Mouse (Mus musculus) limb, embryonic 15.5 days (tissue): Measurements from ENCODE around the gene Stt3b. TPM values are rescaled to one million over a fixed set of nuclear protein-coding genes. Genes with fewer than 3 reads are reported as not detected.
"Not testable (repeated sequence)": the region's sequence is repeated elsewhere in the genome, so short reads cannot be mapped to it uniquely, and the experiment has no call there.

ENCODE experiments used
- ATAC-seq: fragments of 200-750 bp; cut with Nextera tagmentation; 2 replicates; pipeline ENCODE4 v1.8.0; 2017; ENCODE audit warnings: low read depth, moderate TSS enrichment; ENCODE audit not compliant: insufficient number of reproducible peaks, low FRiP score, low TSS enrichment
- H3K27ac ChIP-seq: fragments of 300-500 bp; sonication (generic); 2 replicates; pipeline ENCODE4 v1.5.1; 2015; ENCODE audit warnings: moderate library complexity, mild to moderate bottlenecking, inconsistent platforms
- H3K27me3 ChIP-seq: fragments of 300-500 bp; sonication (generic); 2 replicates; pipeline ENCODE4 v1.6.1; 2015; ENCODE audit warnings: inconsistent platforms
- H3K36me3 ChIP-seq: fragments of 300-500 bp; sonication (generic); 2 replicates; pipeline ENCODE4 v1.6.1; 2015; ENCODE audit warnings: inconsistent platforms
- H3K4me1 ChIP-seq: fragments of 300-500 bp; sonication (generic); 2 replicates; pipeline ENCODE4 v1.6.1; 2015; ENCODE audit warnings: inconsistent platforms
- H3K4me2 ChIP-seq: fragments of 300-500 bp; sonication (generic); 2 replicates; pipeline ENCODE4 v1.6.1; 2015; ENCODE audit warnings: mild to moderate bottlenecking, inconsistent platforms
- H3K4me3 ChIP-seq: fragments of 300-500 bp; sonication (generic); 2 replicates; pipeline ENCODE4 v1.5.1; 2015; ENCODE audit warnings: mild to moderate bottlenecking, inconsistent platforms
- H3K9ac ChIP-seq: fragments of 300-500 bp; sonication (generic); 2 replicates; pipeline ENCODE4 v1.6.1; 2015; ENCODE audit warnings: inconsistent platforms
- H3K9me3 ChIP-seq: fragments of 300-500 bp; sonication (generic); 2 replicates; pipeline ENCODE4 v1.6.1; 2016; ENCODE audit warnings: inconsistent platforms
- WGBS: fragments of 180-500 bp; shearing (Covaris S2); methylation state at CpG from one replicate; pipeline ENCODE4 v1.1.7; 2015; 5-methylcytosine and 5-hydroxymethylcytosine counted together
- polyA plus RNA-seq: library from polyadenylated mRNA; unstranded; fragments of >200 nt; fragmentation: Nextera tagmentation; extraction: Ambion mirVana; gene quantifications from 2 replicates; pipeline ENCODE4 v1.2.1, GENCODE M21; 2015

Stt3b gene
- polyA plus RNA-seq, 1 experiment from 2014 or later = 98.8 TPM

- ATAC-seq = no peak
- 77% methylated on average over 6 of the region's 6 CpGs for WGBS
- no peak overlapping the region for H3K4me2 ChIP-seq
- H3K27me3 ChIP-seq = no peaks in the 10 kb centered on the region
- no peak overlapping the region for H3K27ac ChIP-seq
- no peak overlapping the region for H3K4me3 ChIP-seq
- H3K9ac ChIP-seq = no peak overlapping the region
- H3K36me3 ChIP-seq = no peaks in the 10 kb centered on the region
- H3K4me1 ChIP-seq = peaks cover 23% of the 10 kb centered on the region; the same call in 1 of the 2 replicates
- no peaks in the 10 kb centered on the region for H3K9me3 ChIP-seq
Observed at GRCm38 (mm10) chr9:115287774-115288434, 22.3 kb downstream of the Stt3b start.

- Histone ChIP-seq H3K4me3 (no peak overlapping the region), H3K9me3 (no peaks in the 10 kb centered on the region), H3K9ac (no peak overlapping the region), H3K27ac (no peak overlapping the region), H3K4me2 (no peak overlapping the region), H3K27me3 (no peaks in the 10 kb centered on the region), H3K36me3 (peaks cover 2% of the 10 kb centered on the region; the same call in 1 of the 2 replicates), H3K4me1 (0 out of 2 replicates have a peak, but pooled peaks cover 9% of the 10 kb centered on the region)
- no peak for ATAC-seq
- WGBS = 50% methylated on average over 4 of the region's 4 CpGs
Observed at GRCm38 (mm10) chr9:115284385-115284784, 25.8 kb downstream of the Stt3b start.

- H3K4me3 ChIP-seq = no peak overlapping the region
- no peak overlapping the region for H3K4me2 ChIP-seq
- no peaks in the 10 kb centered on the region for H3K27me3 ChIP-seq
- 0 out of 2 replicates have a peak, but pooled peaks cover 9% of the 10 kb centered on the region for H3K4me1 ChIP-seq
- H3K27ac ChIP-seq = no peak overlapping the region
- H3K9ac ChIP-seq = no peak overlapping the region
- WGBS = 93% methylated on average over 4 of the region's 4 CpGs
- ATAC-seq = no peak
- H3K9me3 ChIP-seq = no peaks in the 10 kb centered on the region
- H3K36me3 ChIP-seq = peaks cover 8% of the 10 kb centered on the region; the same call in 1 of the 2 replicates
Observed at GRCm38 (mm10) chr9:115283403-115283802, 26.8 kb downstream of the Stt3b start.

GRCm38 (mm10) chr9:115278641-115279040, 31.6 kb downstream of the Stt3b start:
- 79% methylated on average over 1 of the region's 1 CpGs for WGBS
- Histone ChIP-seq H3K9me3 (no peaks in the 10 kb centered on the region), H3K4me3 (no peak overlapping the region), H3K27ac (no peak overlapping the region), H3K9ac (no peak overlapping the region), H3K36me3 (peaks cover 33% of the 10 kb centered on the region), H3K27me3 (no peaks in the 10 kb centered on the region), H3K4me1 (no peaks in the 10 kb centered on the region), H3K4me2 (no peak overlapping the region)
- no peak for ATAC-seq

- no peaks in the 10 kb centered on the region for H3K4me1 ChIP-seq
- no peaks in the 10 kb centered on the region for H3K27me3 ChIP-seq
- no peak overlapping the region for H3K4me3 ChIP-seq
- no peak for ATAC-seq
- H3K9ac ChIP-seq = no peak overlapping the region
- 79% methylated on average over 6 of the region's 6 CpGs for WGBS
- no peaks in the 10 kb centered on the region for H3K9me3 ChIP-seq
- H3K36me3 ChIP-seq = peaks cover 39% of the 10 kb centered on the region
- no peak overlapping the region for H3K27ac ChIP-seq
- H3K4me2 ChIP-seq = no peak overlapping the region
Observed at GRCm38 (mm10) chr9:115274806-115275205, 35.4 kb downstream of the Stt3b start.

- Histone ChIP-seq H3K27me3 (no peaks in the 10 kb centered on the region), H3K4me2 (no peak overlapping the region), H3K9ac (no peak overlapping the region), H3K36me3 (peaks cover 31% of the 10 kb centered on the region), H3K27ac (no peak overlapping the region), H3K4me3 (no peak overlapping the region), H3K9me3 (no peaks in the 10 kb centered on the region), H3K4me1 (no peaks in the 10 kb centered on the region)
- WGBS = 89% methylated on average over 7 of the region's 7 CpGs
- ATAC-seq = no peak
Observed at GRCm38 (mm10) chr9:115273095-115273649, 37.0 kb downstream of the Stt3b start.

GRCm38 (mm10) chr9:115272451-115272850, 37.8 kb downstream of the Stt3b start:
- not testable (repeated sequence) for H3K27me3 ChIP-seq, H3K27ac ChIP-seq, H3K4me3 ChIP-seq, H3K9ac ChIP-seq, H3K4me1 ChIP-seq, H3K9me3 ChIP-seq, H3K4me2 ChIP-seq, ATAC-seq
- whole genome bisulfite sequencing = 94% methylated on average over 5 of the region's 5 CpGs
- H3K36me3 ChIP-seq = peaks cover 31% of the 10 kb centered on the region

- WGBS = 83% methylated on average over 3 of the region's 3 CpGs
- peaks cover 28% of the 10 kb centered on the region for H3K36me3 ChIP-seq
- no peak overlapping the region for H3K27ac ChIP-seq
- no peaks in the 10 kb centered on the region for H3K9me3 ChIP-seq
- no peak for ATAC-seq
- no peak overlapping the region for H3K4me2 ChIP-seq
- H3K27me3 ChIP-seq = no peaks in the 10 kb centered on the region
- H3K9ac ChIP-seq = no peak overlapping the region
- H3K4me3 ChIP-seq = no peak overlapping the region
- no peaks in the 10 kb centered on the region for H3K4me1 ChIP-seq
Observed at GRCm38 (mm10) chr9:115271556-115271955, 38.7 kb downstream of the Stt3b start.

GRCm38 (mm10) chr9:115261896-115262295, 48.3 kb downstream of the Stt3b start:
- Histone ChIP-seq H3K27ac (no peak overlapping the region; the same call in 1 of the 2 replicates), H3K9ac (no peak overlapping the region), H3K4me3 (no peak overlapping the region), H3K4me1 (peaks cover 6% of the 10 kb centered on the region), H3K36me3 (peaks cover 28% of the 10 kb centered on the region), H3K27me3 (no peaks in the 10 kb centered on the region), H3K4me2 (no peak overlapping the region), H3K9me3 (no peaks in the 10 kb centered on the region)
- no peak for ATAC-seq
- 63% methylated on average over 5 of the region's 5 CpGs for WGBS

GRCm38 (mm10) chr9:115261456-115261855, 48.8 kb downstream of the Stt3b start:
- Histone ChIP-seq H3K36me3 (peaks cover 33% of the 10 kb centered on the region), H3K27ac (no peak overlapping the region)
- ATAC-seq = no peak

GRCm38 (mm10) chr9:115260464-115260863, 49.8 kb downstream of the Stt3b start:
- peaks cover 33% of the 10 kb centered on the region for H3K36me3 ChIP-seq
- WGBS = 82% methylated on average over 7 of the region's 7 CpGs

More at GRCm38 (mm10) chr9:115261456-115261855, 48.8 kb downstream of the Stt3b start:
- Histone ChIP-seq H3K4me1 (peaks cover 6% of the 10 kb centered on the region), H3K27me3 (no peaks in the 10 kb centered on the region), H3K4me2 (no peak overlapping the region), H3K9me3 (no peaks in the 10 kb centered on the region), H3K9ac (no peak overlapping the region), H3K4me3 (no peak overlapping the region)
- 45% methylated on average over 8 of the region's 8 CpGs for WGBS

GRCm38 (mm10) chr9:115259866-115260265, 50.4 kb downstream of the Stt3b start:
- Histone ChIP-seq H3K36me3 (peaks cover 39% of the 10 kb centered on the region), H3K4me1 (peaks cover 6% of the 10 kb centered on the region), H3K9me3 (no peaks in the 10 kb centered on the region), H3K4me2 (no peak overlapping the region), H3K9ac (no peak overlapping the region), H3K27me3 (no peaks in the 10 kb centered on the region), H3K27ac (no peak overlapping the region), H3K4me3 (no peak overlapping the region)
- no peak for ATAC-seq
- WGBS = 83% methylated on average over 4 of the region's 4 CpGs

More at GRCm38 (mm10) chr9:115260464-115260863, 49.8 kb downstream of the Stt3b start:
- H3K9ac ChIP-seq = no peak overlapping the region
- no peaks in the 10 kb centered on the region for H3K27me3 ChIP-seq
- no peak overlapping the region for H3K4me3 ChIP-seq
- ATAC-seq = no peak
- H3K9me3 ChIP-seq = no peaks in the 10 kb centered on the region
- H3K27ac ChIP-seq = no peak overlapping the region
- H3K4me2 ChIP-seq = no peak overlapping the region
- peaks cover 6% of the 10 kb centered on the region for H3K4me1 ChIP-seq
